Mouse (Mus musculus) activated CD4-positive, CD25-positive, alpha-beta regulatory T cell, adult 4 months (primary cell): Measurements from ENCODE around the gene Gm10134. TPM values are rescaled to one million over a fixed set of nuclear protein-coding genes. Genes with fewer than 3 reads are reported as not detected.
"Not testable (repeated sequence)": the region's sequence is repeated elsewhere in the genome, so short reads cannot be mapped to it uniquely, and the experiment has no call there.

Source experiments
- ATAC-seq: one replicate; pipeline ENCODE4 v1.8.0; 2017
- polyA plus RNA-seq, 2 experiments: library from polyadenylated mRNA; unstranded; fragments of 100-300 nt; shearing (Covaris generic); gene quantifications; one replicate each; pipeline ENCODE4 v1.2.1; 2017

Gm10134 gene
- polyA plus RNA-seq, 2 experiments from 2014 or later: not detected

DNA sequence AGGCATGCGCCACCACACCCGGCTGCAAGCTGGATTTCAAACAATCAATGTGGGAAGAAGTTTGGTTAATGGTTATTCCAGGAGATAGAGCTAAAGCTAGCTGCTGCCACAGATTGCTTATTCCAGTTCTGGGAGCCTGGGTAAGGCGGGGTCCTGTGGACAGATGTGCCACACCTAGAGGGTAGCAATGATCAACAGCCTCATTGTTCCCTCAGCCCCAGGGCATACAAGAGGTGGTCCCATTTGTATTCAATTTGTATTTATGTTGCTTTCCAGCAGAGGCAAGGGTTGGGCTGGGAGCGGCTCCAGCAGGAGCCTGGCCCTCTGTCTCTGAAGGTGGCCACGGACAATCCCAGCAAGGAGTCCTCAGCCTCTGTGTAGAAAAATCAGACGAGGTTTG, 396 bp downstream of the Gm10134 start:
- ATAC-seq: no peak

DNA sequence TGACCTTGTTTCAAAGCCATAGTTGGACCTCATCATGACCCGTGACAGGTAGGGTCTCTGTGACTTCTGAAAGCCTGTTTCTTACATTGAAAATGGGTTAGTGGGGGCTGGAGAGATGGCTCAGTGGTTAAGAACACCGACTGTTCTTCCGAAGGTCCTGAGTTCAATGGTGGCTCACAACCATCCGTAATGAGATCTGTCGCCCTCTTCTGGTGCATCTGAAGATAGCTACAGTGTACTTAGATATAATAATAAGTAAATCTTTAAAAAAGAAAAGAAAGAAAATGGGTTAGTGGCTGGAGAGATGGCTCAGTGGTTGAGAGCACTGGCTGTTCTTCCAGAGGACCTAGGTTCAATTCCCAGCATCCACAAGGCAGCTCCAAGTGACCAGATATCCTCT, 5.7 kb downstream of the Gm10134 start:
- not testable (repeated sequence) for ATAC-seq

DNA sequence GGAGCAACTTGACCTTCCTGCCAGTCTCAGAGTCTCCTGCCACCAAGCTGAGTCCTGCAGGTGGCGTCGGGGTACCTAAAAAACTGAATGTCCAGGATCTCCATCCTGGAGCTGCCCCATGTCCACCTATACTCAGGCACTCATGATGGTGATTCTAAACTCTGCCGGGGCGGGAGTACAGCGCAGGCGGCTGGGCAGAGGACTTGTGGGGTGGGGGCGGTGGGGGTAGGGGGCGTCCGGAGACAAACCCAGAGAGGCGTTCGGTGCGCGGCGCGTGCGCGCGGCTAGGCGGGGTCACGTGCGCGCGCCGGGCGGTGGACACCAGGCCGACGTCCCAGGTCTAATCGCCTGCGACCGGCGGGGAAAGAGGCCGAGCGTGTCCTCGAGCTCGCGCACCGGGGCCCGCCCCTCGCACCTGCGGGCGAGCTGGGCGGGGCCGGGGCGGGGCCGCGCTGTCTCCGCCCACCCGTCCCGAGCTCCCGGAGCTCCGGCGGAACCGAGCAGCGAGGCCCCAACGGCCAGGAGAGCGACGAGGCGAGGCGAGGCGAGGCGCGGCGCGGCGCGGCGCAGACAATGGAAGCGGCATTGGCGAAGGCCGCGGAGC, 7.0 kb downstream of the Gm10134 start, which contains the start of gene Ralgds:
Ralgds (plus strand) TSS at position 328 of the 604 bp plus-strand sequence.
- peak; percentile 7 for ATAC-seq

DNA sequence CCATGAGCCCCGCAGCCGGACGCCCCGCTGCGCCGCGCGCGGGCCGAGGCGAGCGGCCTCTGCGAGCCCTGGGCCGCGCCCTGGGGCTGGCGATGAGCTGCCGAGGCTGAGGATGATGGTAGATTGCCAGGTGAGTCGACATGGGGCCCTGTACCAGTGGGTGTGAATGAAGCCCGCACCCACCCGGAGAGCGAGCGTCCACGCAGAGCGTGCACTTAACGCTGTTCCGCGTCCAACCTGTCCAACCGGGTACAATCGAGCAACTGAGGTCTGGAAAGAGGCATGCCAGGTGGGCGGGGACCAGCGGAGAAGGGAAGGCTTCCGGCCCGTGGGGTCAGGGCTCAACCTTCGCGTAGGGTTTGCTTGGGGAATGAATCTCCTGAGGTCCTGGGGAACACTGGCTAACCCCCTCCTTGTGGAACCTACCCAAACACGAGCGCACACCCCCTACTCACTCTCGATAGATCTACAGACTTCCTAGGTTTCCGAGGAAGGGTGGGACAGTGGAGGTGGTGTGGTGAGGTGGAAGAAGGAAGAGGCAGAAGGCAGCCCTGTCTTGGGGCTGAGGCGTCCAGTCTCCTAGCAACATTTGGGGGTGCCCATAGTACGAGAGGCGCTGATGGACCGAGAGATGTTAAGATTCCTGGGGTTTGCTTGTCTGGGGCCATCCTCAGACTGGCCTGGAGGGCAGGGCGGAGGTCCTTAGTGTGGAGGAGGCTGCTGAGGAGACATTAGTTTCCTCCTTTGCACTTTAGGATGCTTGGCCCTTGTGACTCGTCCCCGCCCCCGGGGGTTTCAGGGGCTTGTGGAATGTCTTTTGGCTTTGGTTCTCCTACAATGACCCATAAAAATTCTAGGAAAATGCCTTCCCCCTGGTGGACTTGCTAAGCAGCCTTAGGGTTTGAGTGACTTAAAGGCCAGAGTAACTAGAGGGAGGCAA, 7.8 kb downstream of the Gm10134 start:
- ATAC-seq: no peak

DNA sequence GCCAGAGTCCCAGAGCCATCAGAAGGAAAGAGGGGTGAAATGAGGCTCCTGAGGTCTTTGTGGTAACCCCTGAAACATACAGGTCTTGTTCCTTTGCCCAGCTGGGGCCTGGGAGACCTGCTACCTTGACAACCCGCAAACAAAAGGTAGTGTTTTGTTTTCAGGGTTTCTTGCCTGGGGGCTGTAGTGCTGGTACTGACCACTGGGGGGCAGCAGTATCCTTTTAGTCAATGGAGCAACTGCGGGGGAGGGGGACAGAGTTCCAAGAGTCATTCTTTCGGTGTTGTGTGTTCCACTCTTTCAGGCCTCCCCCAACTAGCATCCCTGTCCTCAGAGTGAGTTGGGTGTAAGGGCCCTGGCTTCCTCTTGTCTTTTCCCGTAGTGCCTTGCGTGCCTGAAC, 8.6 kb downstream of the Gm10134 start:
- ATAC-seq: peak; percentile 36

DNA sequence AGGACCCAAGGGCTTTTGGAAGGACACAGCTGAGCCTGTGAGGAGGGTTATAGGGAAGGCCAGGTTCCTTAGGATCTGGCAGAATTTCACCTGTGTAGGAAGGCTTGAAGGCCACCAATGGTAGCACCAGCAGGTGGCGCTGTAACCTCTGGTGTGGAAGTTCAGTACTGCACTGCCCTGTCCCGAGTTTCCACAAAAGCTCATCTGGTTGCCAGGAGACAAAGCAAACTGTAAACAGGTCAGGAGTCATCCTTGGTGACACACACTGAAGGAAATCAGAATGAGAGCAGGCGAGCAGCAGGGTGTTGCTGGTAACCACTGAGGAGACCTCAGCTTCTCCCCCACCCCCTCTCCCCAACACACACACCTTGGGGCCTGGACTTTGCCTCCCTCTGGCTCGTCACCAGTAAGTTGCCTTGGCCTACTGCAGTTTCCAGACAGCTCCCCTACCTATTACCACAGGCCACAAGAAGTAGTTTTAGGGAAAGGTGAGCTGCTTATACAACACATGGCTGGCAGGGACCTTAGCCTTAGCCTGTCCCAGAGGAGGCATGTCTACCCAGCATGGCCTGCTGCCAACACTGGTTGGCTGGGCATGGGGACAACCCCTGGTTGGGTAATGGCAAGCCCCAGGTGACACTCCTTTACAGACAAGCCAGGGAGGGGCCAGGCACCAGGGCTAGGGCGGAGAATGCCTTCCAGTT, 11.5 kb downstream of the Gm10134 start:
- peak; percentile 53 for ATAC-seq

DNA sequence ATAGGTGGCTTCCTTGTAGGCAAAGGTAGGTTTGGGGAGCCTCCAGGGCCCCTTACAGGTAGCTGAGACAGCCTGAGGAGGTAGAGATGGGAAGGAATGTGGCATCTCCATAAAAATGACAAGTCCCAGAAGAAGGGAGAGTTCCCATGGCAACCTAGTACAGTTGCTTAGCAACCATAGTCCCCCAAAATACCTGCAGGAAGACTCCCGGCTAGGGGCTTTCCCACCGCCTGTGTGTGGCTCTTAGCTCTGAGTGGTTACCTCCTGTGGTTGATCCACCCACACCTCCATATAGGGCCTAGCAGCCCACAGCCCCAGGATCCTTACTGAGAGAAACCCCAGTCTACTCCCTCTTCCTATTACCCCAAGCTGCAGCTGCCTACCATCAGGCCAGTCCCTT, 12.3 kb downstream of the Gm10134 start:
- peak; percentile 78 for ATAC-seq

DNA sequence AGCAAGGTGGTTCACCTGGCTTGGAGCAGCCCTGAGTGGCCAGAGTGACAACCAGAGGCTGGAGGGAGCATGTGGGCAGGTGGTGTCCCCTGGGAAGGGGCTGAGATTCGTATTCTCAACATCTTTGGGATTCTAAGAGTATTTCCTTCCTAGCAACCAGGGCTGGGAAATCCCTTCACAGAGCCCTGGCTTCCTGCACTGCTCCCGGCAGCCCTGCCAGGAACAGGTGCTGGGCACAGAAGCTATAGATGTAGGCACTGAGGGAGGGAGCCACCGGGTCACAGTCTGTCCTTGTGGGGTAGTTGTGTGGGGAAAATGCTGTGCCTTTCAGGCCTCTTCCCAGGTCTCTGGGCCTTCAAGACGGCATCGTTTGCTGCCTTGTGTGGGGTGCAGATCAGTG, 14.7 kb downstream of the Gm10134 start:
- no peak for ATAC-seq

DNA sequence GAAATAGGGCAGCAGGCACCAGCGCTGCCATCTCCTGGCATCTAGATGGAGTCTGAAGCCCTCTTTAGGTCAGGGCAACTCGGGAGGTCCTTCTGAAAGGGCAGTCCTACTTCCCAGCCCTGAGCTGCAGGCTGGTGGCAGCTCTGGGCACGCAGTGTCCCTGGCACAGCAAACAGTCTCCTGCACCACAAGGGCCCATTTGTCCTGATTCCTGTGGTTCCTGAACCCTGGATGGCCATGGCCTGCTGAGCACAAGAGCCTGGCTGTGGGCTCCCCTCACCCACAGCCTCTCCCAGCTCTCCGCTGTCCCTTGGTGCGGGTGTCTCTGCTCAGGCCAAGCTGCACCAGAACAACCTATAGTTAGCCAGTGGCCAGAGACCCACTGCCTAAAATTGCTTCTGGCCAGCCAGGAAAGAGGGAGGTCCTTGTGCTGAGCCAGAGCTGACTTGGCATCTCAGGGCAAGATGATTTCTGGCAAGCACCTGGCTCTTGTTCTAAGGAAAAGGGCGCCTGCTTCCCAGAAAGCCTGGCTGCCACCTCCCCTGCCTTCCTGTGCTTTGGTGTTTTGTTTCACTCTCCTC, 15.8 kb downstream of the Gm10134 start:
- ATAC-seq: no peak

DNA sequence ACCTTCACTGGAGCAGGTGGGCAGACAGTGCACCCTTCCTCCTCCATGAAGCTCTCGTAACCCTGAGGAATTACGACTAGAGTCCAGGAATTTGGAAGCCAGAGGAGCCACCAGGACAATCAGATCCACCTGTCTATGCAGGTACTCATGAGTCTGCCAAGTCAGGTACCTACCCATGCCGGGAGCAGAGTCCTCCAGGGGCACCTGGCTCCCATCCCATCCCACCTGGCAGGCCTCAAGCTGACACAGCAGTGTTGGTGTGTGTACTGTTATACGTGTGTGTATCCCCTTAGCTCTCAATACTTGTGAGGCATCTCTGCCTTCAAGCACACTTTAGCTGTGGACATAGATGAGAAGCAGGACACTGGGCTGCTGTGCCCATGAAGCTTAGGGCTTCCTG, 16.3 kb downstream of the Gm10134 start:
- no peak for ATAC-seq

DNA sequence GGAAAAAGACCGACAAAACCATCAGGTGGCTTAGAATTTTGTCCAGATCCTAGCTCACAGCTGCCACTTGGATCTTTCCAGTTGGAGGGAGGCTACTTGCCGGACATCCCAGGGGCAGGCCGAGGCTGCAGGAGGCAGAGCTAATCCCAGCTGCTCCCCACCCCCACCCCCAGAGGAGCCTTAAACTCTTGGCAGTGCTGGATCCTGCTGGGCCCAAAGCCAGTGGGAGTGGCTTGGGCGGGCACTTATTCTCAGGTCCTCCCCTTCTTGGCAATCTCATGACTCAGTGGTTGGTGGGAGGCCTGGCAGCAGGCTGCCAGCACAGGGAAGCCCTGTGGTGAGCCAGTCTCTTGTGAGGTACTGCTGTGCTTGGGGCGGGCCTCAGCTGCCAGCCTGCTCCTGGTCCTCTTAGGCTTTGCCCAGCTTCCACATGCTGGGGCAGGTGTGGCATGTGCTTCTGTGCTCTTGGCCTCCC, 17.8 kb downstream of the Gm10134 start:
- ATAC-seq: no peak

DNA sequence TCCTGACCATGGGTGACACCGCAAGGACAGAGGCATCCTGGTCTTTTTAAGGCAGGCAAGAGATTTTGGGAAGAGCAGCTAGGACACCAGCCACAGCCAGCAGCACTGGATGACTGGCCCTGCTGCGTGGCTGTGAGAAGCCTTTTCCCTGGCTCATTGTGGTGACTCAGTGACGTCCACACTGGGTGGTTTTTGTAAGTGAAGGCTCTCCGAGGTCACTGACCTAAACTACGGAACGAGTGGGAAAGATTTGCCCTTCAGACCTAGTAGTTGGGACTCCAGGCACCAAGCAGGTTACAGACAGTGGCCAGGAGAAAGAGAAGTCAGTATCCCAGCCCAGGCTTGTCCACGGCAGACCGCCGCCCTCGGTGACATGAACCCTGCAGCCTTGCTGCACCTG, 18.5 kb downstream of the Gm10134 start:
- ATAC-seq: no peak

DNA sequence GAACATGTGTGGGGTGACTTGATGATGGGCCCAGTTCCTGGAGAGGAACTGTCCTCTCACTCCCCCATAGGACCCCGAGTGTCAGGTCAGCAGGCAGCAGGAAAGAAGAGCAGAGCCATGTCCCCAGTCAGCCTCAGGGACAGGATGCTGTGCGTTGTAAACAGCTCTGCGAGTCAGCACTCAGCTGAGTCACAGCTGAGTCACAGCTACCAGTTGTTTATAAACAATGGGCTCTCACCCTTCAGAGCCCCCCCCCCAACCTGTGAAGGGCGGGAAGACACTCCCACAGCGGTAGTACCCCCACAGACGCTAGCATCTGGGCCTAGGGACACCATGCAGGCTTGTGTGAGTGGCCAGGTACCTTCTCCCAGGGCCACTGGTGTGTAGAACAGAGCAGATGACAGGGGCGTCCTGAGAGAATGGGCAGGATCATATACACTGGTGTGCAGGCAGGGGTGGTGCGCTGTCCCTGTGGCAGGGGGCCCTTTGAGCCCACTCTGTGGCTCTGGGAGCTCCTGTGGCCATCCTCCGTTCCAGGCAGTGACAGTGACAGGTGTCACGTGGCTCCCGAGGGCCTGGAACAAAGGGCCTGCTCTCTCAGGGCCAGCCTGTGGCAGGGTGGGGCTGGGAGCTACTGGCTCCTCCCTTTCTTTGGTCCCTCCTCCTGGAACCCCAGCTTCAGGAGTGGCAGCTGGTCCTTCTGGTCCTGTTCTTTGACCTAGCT, 19.5 kb downstream of the Gm10134 start:
- ATAC-seq: peak; percentile 73

DNA sequence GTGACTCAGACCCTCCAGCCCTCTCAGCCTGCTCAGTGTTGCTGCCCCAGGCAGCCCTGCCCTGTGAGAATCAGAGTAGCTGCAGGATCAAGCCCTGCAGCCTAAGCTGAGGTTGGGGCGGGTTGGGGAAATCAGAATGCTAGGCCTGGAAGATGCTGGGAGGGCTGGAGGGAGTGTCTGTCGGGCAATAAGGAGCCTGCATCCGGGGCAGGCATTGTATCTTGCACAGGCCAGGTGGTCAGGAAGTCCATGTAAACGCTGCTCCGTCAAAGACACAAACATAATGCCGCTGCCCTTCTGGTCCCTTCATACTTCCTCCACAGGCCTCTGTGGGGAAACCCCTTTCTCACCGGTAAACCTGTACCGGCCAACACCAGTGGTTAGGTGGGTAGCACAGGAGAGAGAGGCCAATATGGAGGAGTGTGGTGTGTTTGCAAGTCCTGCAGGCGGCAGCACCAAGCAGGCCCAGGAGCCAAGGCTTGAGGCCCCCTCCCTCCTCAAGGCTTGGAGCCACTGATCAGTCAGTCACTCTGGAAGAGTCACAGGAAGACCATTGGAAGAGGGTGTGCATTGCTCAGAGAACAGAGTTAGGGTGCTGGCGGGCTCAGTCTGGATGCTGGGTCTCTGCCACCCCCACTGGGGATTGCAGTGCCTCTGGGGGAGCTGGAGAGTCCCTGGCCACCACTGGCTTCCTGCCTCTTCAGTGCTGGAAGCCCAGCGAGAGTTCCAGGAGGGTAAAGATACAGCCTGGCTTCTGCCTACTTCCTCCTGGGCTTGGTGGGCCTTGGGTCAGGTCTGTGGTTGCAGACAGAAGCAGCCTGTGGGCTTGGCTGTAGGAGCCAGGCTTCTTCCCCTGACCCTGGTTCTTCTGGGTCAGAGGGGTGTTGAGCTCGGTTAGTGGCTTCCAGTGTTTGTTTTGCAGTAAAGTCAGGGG, 20.3 kb downstream of the Gm10134 start:
- peak; percentile 65 for ATAC-seq

DNA sequence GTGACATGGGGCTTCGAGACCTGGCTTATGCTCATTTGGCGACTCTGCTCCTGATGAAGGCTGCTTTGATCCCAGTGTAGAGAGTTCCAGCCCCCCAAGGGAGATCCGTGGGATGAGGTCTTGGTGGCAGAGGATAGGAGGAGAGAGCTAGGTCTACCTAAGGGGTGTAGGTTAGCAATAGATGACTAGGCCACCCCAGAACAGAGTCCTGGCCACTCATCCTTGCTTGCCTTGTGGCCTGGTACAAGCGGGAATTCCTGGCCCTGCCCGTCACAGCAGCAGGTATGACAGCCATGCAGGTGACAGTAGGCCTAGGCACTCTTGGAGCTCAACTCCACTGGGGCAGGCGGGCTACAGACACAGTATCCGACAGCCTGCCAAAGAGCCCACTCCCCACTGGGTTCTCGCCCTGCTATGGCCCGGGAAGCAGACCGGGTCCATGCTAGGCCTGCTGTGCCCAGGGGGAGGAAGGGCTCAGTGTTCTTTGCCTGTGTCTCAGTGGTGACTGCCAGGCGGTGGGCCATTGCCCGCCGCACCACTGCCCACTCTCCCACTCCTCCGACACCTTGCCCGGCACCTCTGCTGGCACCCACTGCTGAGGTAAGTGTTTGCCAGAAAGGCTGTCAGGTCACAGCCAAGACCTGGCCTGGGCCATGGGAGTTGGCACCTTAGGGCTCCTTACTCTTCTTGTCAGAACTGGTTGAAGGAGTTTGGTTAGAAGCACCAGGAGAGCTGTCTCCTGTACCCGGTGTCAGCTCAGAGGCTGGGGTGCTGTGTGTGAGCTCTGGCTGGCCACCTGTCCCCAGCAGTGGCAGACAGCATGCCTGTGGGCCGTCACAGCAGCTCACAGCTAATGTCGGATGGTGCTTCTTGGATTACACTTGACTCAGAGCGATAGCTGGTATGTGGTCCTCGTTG, 21.8 kb downstream of the Gm10134 start:
- ATAC-seq: no peak

DNA sequence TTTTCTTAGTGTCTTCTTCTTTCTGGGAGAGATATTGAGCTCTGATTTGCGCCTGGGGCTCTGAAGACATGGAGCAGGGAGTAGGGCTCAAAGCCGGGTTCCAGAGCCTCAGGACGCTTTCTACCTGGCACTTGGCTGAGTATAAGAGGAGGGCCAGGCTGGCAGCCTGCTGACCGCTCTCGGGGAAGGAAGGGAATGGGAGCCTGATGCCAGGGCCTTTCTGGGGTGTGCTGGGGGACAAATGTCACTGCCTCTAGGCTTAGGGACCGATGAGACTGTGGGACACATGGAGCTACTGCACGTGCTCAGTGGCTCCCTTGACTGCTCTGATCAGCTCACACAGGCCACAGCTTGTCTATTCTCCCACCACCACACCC, 22.4 kb downstream of the Gm10134 start:
- ATAC-seq: no peak

DNA sequence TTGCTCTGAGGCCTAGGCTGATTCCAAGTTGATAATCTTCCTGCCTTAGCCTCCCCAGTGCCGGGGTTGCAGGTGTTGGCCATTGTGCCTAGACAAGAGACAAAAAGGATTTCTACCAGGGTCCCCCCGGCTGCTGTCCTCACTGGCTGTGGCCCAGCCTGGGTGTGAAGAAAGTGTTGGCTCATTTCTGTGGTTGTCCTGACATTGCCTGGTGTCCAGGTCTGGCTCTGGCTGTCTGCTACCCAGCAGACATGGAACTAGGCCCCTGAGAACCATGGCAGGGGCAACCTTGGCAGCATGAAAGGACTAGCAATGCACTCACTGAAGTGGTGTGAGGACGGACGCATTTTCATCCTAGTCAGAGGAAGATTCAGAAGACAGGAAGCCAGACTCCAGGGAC, 24.0 kb downstream of the Gm10134 start:
- no peak for ATAC-seq

DNA sequence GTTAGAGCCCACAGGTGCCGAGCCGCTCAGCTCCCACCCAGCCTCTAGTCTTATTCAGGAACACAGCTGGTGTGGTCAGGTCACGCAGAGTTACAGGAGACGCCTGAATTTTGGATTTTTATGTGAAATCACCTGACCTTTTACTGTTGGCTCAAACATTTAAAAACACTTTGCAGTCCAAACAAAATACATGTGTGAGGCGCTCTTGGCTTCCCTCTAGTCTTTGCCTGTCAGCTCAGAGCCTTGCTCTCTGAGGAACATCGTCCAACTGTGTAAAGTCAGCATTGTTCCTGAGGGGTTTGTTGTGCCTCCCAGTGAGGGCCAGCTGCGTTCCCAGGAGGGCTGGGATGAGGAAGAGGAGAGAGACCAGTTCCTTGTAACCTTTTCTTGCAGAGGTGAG, 24.4 kb downstream of the Gm10134 start:
- no peak for ATAC-seq

DNA sequence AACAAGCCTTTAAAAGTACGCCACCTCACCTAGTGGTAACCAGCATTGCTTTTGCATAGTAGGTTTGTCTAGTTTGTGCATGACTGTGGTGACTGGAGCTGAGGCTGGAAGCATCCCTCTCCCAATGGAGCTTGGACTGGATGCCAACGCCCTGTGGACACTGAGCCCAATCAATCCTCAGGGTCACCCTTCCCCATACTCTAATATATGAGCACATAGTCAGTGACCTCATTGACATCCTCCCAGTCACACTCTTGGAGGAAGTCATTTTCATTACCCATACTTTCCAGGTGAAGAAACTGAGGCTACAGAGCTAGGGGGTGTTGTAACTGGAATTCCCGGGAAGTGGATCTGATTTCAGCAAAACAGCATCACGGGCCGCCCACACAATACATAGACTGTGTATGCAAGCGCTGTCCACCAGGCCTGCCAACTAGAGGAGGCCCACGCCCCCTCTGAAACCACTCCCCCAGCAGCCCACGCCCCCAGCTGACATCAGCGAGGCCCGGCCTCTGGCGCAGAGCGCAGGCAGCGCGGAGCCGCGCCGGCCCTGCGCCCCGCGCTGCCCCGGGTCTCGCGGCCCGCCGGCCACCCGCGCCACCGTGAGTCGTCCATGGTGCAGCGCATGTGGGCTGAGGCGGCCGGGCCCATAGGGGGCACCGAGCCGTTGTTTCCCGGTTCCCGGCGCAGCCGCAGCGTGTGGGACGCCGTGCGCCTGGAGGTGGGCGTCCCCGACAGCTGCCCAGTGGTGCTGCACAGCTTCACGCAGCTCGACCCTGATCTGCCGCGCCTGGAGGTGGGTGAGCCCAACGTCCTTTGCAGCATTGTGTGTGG, 27.3 kb downstream of the Gm10134 start:
- peak; percentile 89 for ATAC-seq
